Mouse (Mus musculus) spleen, postnatal 10 days (tissue): ENCODE results near the gene Tkt.
A peak's percentile ranks its signal among the peaks of the same experiment; 100 is the strongest.

Source experiments
- DNase-seq, 2 experiments: peaks; one replicate each; pipeline ENCODE4 v3.0.0; 2021 to 2022; ENCODE audit warnings: low spot score in 2 of 2

The Tkt gene

DNA sequence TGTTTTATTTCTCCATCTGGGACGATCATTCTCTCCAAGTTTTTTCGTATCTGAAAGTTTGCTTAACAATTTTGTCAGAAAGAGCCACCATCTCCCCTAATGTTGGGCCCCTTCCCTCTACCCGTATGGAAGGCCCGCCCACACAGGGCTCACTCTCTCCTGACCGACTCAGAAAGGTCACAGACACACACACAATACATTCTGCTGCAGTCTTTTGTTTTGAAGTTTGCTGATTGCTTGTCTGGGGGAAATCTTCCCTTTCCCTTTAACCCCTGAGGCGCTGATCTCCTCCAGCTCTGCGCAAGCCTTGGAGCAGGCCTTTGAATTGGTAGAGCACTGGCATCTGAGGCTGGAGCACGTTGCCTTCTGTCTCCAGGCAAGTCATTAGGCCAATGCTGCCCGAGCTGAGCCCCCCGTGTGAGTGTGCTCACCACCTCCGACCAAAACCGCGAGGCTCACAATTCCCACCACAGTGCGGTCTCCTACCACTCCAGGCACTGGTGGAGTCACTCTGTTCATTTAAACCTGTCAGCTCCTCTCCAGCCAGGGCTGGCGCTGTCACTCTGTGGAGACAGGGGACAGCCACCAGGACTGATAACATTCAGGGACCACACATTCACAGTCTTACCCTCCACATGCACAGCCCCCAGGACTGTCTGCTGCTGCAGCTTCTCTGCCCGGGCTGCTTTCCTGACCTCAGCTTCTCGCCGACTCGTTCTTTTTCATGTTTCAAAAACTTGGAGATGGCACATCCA is 36.5 kb downstream of the Tkt start:
- DNase-seq, result no peak

GRCm38 (mm10) chr14:30585323-30585722 is 37.2 kb downstream of the Tkt start:
- DNase-seq, result no peak

DNA sequence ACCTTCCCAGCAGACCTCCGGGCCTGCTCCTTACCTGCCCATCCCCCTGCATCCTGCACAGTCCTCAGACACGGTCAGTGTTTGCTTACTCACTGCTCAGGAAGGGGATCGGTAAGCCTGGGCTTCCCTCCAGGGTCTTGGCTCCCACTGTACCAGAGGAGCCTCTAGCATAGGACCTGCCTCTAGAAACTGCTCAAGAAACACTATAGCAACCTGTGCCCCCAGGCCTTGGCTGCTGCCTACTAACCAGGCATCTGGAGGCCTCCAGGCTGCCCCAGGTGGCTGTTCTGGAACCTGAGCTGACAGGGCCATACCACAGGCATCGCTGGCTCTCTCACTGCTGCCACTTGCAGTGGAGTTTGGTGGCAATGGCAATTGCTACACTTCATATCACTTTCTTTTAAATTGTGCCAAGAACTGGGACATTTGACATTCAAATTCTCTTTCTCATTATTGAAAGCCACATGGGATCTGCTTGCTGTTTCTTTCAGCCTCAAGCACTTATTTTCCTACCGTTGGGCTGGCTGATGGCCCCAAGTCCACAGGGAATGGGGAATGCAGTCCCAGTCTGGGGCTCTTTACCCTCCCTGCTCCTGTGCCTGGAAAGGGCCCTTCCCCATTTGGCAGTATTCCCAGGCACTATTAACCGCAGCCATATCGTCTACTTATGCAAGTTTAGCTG is 38.8 kb downstream of the Tkt start:
- no peak for DNase-seq

DNA sequence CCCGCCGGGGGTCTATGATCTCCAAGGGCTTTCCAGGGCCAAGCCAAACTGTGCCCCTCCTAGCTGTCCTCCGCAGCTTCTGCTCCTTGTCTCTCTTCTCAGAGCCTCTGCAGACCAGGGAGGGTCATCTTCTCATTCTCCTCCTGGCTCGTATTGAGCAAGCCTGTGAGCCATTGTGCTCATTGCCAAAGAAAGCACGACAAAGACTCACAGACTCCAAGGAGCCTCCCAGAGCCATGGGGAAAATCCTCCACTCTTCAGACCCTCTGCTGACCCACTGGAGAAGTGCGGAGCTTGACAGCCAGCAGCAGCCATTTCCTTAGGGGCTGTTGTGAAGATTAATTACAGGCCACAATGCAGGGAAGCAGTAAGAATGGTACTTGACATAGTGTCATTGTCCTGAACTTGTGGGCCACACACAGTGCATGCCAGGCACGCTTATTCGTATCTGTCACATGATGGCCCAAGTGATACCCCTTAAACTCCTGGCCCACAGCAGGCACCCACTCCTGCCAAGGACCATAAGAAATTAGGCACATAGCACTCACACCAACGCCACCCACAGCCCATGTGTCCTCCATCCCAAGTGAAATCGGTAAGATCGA is 42.0 kb downstream of the Tkt start:
- DNase-seq, result no peak

GRCm38 (mm10) chr14:30590918-30591317 is 42.8 kb downstream of the Tkt start:
- no peak for DNase-seq

DNA sequence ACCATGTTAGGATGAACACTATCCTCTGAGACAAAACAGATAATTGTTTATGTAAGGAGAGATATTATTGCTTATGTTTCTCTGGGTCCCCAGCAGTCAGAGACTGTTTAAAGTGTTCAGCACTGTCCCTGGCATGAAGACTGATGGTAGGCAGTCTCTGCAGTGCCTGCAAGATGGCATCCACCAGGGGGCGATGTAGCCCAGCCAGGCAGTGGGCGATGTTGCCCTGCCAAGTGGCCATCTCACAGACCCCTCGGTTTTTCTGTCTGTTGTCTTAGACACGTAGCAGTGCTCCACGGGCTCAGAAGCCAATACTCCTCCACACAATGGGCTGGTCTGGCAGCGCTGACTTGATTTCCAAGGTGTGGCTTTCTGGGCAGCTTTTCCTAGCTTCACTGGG is 43.3 kb downstream of the Tkt start:
- peak; percentile 75 to 89 for DNase-seq

GRCm38 (mm10) chr14:30593279-30594091 is 45.3 kb downstream of the Tkt start:
- peak in 1 of 2 experiments; percentile 20 for DNase-seq

DNA sequence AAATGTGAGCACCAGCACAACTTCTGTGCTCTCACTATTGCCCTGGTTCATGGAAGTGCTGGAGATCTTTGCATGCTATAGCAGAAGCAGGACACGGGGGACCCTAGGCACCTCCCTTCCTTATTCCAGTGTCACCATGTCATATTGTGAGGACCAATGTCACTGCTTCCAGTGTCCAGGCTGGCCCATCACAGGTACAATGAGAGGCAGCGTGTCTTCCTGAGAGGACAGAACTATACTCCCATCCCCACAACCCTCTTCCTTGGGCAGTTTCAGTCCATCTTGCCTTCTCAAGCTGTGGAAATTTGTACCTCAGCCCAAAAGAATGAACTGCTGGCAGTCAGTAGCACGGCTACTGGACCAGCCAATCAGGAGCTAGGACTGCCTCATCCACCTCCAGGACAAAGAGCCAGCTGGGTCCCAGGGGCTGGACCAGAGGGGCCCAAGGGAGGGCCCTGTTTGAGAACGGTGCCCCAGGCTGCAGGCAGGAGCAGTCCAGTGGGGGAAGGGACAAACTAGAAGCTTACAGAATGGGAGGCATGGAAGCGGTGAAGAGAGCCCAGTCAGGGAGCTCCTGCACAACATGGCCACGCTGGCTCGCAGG is 46.0 kb downstream of the Tkt start:
- DNase-seq, result no peak

- DNase-seq, result no peak
Observed at GRCm38 (mm10) chr14:30595576-30596313, 47.6 kb downstream of the Tkt start.

DNA sequence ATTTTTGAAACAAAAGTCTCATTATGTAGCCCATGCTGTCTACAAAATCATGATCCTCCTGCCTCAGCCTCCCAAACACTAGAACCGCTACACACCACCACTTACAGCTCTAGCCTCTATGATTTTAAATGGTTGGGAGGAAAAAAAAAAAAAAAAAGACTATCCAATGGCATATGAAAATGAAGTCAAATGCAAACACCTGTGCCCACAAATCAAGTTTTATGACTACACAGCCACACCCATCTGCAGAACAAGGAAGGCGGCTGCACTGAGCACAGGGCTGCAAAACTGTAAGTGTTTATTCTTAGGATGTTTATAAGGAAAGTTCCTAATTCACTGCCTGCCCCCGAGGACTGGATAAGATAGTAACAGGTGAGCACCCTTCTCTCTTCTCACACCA is 48.2 kb downstream of the Tkt start:
- no peak for DNase-seq

DNA sequence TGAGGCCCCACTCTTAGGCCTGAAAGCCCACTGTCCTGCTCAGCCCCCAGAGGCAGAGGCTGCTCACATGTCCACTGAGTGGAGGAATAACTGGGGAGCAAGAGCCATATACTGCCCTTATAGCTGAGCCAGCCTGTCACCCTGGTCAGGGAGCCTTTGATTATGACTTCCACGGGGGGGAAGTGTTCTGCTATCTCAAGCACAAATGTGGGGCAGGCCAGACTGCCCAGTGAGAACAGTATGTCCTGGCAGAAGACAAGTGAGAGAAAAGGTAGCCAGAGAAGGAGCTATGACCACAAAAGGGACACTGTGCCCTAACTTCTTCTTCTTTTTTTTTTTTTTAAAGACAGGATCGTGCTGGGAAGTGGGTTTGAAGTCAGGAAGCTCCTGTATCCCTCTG is 49.0 kb downstream of the Tkt start:
- DNase-seq, result no peak

DNA sequence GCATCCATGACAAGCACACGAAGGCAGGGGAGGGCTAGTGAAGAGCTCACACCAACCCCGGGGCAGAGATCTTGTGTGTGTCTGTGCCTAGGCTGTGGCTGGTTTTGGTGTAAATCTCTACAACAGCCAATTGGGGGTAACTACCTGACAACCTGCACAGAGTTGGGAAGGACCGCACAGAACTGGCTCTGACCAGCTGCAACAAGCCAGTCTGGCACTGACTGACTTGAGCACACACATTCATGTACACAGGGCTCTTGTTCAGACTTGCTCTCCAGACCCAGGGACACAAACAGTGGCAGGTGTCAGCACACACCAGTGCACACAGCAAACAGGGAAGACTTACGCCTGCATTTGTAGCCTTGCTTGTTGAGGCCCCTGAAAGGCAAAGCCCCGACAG is 58.7 kb downstream of the Tkt start:
- no peak for DNase-seq

GRCm38 (mm10) chr14:30607696-30608095 is 59.5 kb downstream of the Tkt start:
- peak in 1 of 2 experiments; percentile 74 for DNase-seq

- peak in 1 of 2 experiments; percentile 61 for DNase-seq
Observed at GRCm38 (mm10) chr14:30608176-30608575, 60.0 kb downstream of the Tkt start.

- no peak for DNase-seq
Observed at GRCm38 (mm10) chr14:30609499-30609898, 61.3 kb downstream of the Tkt start.

GRCm38 (mm10) chr14:30610304-30610703 is 62.1 kb downstream of the Tkt start:
- no peak for DNase-seq

- DNase-seq, result no peak
Observed at GRCm38 (mm10) chr14:30610940-30611339, 62.8 kb downstream of the Tkt start.

DNA sequence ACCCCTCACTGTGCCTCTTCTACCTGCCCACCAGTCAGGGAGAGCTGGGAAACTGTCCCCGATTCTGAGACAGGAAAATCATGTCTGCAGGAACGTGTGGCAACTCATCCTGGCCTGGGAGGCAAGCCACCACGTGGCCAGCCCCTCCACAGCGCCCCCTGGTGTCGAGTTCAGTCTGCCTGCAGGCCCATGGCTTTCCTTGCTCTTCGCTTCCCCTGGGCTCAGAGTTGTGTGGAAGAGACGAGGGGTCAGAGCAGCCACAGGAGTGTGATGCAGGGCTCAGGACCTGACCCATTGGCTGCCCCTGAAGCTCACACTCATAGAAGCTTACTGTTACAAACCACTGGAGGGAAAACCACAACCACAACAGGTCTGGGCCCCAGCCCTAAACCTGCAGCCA is 64.4 kb downstream of the Tkt start:
- peak; percentile 82 to 92 for DNase-seq

DNA sequence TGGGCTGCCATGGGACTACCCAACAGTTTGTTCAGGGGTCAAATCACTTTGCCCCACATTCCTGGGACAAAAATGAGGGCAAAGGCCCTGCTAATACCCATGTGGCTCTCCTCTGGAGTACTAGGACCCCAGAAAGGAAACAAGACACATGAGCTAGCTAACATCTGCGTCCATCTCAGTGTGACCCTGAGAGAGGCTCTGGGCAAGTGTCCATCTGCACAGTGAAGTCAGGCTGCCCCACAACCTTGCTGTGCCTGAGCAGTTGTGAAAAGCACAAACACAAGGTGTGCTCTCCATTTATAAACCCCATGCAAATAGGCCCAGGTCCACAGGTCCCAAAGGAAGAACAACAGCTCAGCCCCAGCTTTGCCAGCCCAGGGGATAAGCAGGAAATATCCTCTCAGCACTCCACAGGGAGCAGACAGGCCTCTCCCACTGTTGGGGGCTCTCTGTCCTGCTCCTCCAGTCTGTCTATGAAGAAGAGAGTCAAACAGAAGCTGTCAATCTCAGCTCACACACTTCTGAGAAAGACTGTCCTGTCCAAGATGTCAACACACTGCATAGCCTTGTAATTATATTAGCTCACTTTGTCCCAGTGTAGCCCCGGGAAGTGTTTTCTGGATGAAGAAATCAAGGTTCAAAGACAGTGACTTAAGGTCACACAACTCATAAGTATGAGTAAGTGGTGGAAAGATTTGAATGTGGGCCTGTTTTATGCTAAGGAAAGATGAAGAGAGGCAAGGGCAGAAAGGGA is 65.0 kb downstream of the Tkt start:
- DNase-seq, result no peak

DNA sequence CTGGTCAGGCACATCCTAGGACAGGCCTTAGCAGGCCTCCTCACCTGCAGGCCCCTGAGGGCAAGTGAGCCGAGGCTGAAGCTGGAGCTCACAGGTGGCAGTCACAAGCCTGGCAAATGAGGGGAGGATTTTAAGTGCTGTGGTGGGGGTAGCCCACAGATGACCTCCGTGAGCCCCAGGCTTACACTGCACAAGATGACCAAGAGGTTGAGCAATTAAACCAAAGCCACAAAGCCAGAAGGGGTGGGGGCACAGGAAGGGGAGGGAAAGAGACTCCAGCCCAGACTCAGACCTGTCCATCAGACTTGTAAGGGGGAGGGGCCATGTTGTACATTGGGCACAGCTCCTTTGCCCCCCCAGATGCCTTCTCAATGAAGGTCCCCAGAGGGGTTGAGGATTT is 68.6 kb downstream of the Tkt start:
- DNase-seq, result no peak
